Mouse (Mus musculus) hindbrain, embryonic 15.5 days (tissue): ENCODE measurements around the gene Ranbp1. TPM values are rescaled to one million over a fixed set of nuclear protein-coding genes. Genes with fewer than 3 reads are reported as not detected.

Source experiments
- ATAC-seq: fragments of 200-750 bp; cut with Nextera tagmentation; 2 replicates; pipeline ENCODE4 v1.8.0; 2017; ENCODE audit warnings: low read depth, moderate number of reproducible peaks, moderate TSS enrichment; ENCODE audit not compliant: low FRiP score
- H3K27ac ChIP-seq: fragments of 300-500 bp; sonication (generic); replicated peaks from 2 replicates; pipeline ENCODE4 v1.5.1; 2015; ENCODE audit warnings: mild to moderate bottlenecking, inconsistent platforms
- H3K27me3 ChIP-seq: fragments of 300-500 bp; sonication (generic); 2 replicates; pipeline ENCODE4 v1.6.1; 2015; ENCODE audit warnings: control low read depth, inconsistent platforms
- H3K36me3 ChIP-seq: fragments of 300-500 bp; sonication (generic); 2 replicates; pipeline ENCODE4 v1.6.1; 2015; ENCODE audit warnings: control low read depth, inconsistent platforms
- H3K4me1 ChIP-seq: fragments of 300-500 bp; sonication (generic); replicated peaks from 2 replicates; pipeline ENCODE4 v1.6.1; 2015; ENCODE audit warnings: control low read depth, inconsistent platforms
- H3K4me2 ChIP-seq: fragments of 300-500 bp; sonication (generic); 2 replicates; pipeline ENCODE4 v1.6.1; 2015; ENCODE audit warnings: moderate library complexity, mild to moderate bottlenecking, inconsistent platforms
- H3K4me3 ChIP-seq: fragments of 300-500 bp; sonication (generic); 2 replicates; pipeline ENCODE4 v1.5.1; 2015; ENCODE audit warnings: mild to moderate bottlenecking, inconsistent platforms
- H3K9ac ChIP-seq: fragments of 300-500 bp; sonication (generic); 2 replicates; pipeline ENCODE4 v1.6.1; 2015; ENCODE audit warnings: inconsistent platforms
- H3K9me3 ChIP-seq: fragments of 300-500 bp; sonication (generic); 2 replicates; pipeline ENCODE4 v1.6.1; 2016; ENCODE audit warnings: control low read depth, inconsistent platforms
- WGBS: fragments of 180-500 bp; shearing (Covaris S2); methylation state at CpG from one replicate; pipeline ENCODE4 v1.1.7; 2015; 5-methylcytosine and 5-hydroxymethylcytosine counted together
- polyA plus RNA-seq: library from polyadenylated mRNA; unstranded; fragments of >200 nt; fragmentation: Nextera tagmentation; extraction: Ambion mirVana; gene quantifications from 2 replicates; pipeline ENCODE4 v1.2.1, GENCODE M21; 2015

The Ranbp1 gene
- polyA plus RNA-seq, 1 experiment from 2014 or later: 373 TPM

GRCm38 (mm10) chr16:18250828-18251790, 2.6 kb upstream of the Ranbp1 start:
- H3K4me1 ChIP-seq: peaks cover 39% of the 10 kb centered on the region
- H3K9me3 ChIP-seq: no peaks in the 10 kb centered on the region
- no peaks in the 10 kb centered on the region for H3K27me3 ChIP-seq
- no peak overlapping the region for H3K27ac ChIP-seq
- peak overlapping the region; percentile 83 for H3K4me2 ChIP-seq
- 0 out of 2 replicates have a peak overlapping the region, but pooled peaks have one; percentile 6 for H3K9ac ChIP-seq
- peaks cover 51% of the 10 kb centered on the region for H3K36me3 ChIP-seq
- ATAC-seq: no peak
- 63% methylated on average over 10 of the region's 10 CpGs for WGBS
- H3K4me3 ChIP-seq: peak overlapping the region; percentile 87; the same call in 1 of the 2 replicates

GRCm38 (mm10) chr16:18250231-18250630, 1.7 kb upstream of the Ranbp1 start:
- peaks cover 54% of the 10 kb centered on the region for H3K36me3 ChIP-seq
- 52% methylated on average over 4 of the region's 4 CpGs for WGBS

DNA sequence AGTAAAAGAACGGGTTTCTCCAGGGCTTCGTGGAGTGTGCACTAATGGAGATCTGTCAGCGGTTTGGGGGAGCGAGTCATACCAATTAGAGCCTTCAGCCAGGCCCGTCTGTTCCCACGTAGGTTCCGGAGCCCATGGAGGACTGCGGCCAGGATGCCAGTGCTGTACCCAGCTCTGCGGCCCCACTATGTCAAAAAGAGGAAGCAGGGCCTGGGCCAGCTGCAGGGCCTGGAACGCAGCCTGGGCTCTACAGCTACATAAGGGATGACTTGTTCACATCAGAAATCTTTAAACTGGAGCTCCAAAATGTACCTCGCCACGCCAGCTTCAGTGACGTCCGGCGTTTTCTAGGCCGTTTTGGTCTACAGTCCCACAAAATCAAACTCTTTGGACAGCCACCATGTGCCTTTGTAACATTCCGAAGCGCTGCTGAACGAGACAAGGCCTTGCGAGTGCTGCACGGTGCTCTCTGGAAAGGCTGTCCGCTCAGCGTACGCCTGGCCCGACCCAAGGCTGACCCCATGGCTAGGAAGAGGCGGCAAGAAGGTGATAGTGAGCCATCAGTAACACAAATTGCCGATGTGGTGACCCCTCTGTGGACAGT, 934 bp upstream of the Ranbp1 start:
- H3K4me2 ChIP-seq: peak overlapping the region; percentile 83
- 7% methylated on average over 27 of the region's 27 CpGs for WGBS
- no peaks in the 10 kb centered on the region for H3K9me3 ChIP-seq
- H3K4me1 ChIP-seq: peaks cover 39% of the 10 kb centered on the region
- H3K27ac ChIP-seq: peak overlapping the region; percentile 89
- H3K36me3 ChIP-seq: peaks cover 54% of the 10 kb centered on the region
- no peaks in the 10 kb centered on the region for H3K27me3 ChIP-seq
- ATAC-seq: peak; percentile 12
- peak overlapping the region; percentile 87 for H3K4me3 ChIP-seq
- peak overlapping the region; percentile 69 for H3K9ac ChIP-seq

More at GRCm38 (mm10) chr16:18250231-18250630, 1.7 kb upstream of the Ranbp1 start:
- Histone ChIP-seq H3K4me1 (peaks cover 39% of the 10 kb centered on the region), H3K4me3 (peak overlapping the region; percentile 87), H3K9ac (peak overlapping the region; percentile 69; the same call in 1 of the 2 replicates), H3K4me2 (peak overlapping the region; percentile 83), H3K9me3 (no peaks in the 10 kb centered on the region), H3K27ac (no peak overlapping the region), H3K27me3 (no peaks in the 10 kb centered on the region)
- ATAC-seq: no peak

GRCm38 (mm10) chr16:18247521-18248399, 772 bp downstream of the Ranbp1 start:
- H3K9ac ChIP-seq: peak overlapping the region; percentile 82
- peaks cover 54% of the 10 kb centered on the region for H3K36me3 ChIP-seq
- H3K4me3 ChIP-seq: peak overlapping the region; percentile 87
- peak overlapping the region; percentile 89 for H3K27ac ChIP-seq
- no peak for ATAC-seq
- 1% methylated on average over 33 of the region's 33 CpGs for WGBS
- no peaks in the 10 kb centered on the region for H3K9me3 ChIP-seq
- peak overlapping the region; percentile 83 for H3K4me2 ChIP-seq
- no peaks in the 10 kb centered on the region for H3K27me3 ChIP-seq
- peaks cover 39% of the 10 kb centered on the region for H3K4me1 ChIP-seq

- no peak overlapping the region for H3K4me2 ChIP-seq
- H3K9me3 ChIP-seq: no peaks in the 10 kb centered on the region
- 94% methylated on average over 10 of the region's 10 CpGs for WGBS
- H3K4me1 ChIP-seq: peaks cover 4% of the 10 kb centered on the region
- H3K36me3 ChIP-seq: peaks cover 84% of the 10 kb centered on the region
- H3K27ac ChIP-seq: no peak overlapping the region
- H3K9ac ChIP-seq: no peak overlapping the region
- no peak for ATAC-seq
- no peaks in the 10 kb centered on the region for H3K27me3 ChIP-seq
- no peak overlapping the region for H3K4me3 ChIP-seq
Observed at GRCm38 (mm10) chr16:18241581-18241980, 7.0 kb downstream of the Ranbp1 start.

- peaks cover 26% of the 10 kb centered on the region for H3K4me1 ChIP-seq
- H3K36me3 ChIP-seq: peaks cover 38% of the 10 kb centered on the region
- peak overlapping the region; percentile 79; the same call in 1 of the 2 replicates for H3K4me2 ChIP-seq
- H3K27me3 ChIP-seq: no peaks in the 10 kb centered on the region
- H3K4me3 ChIP-seq: no peak overlapping the region
- ATAC-seq: no peak
- no peak overlapping the region for H3K9ac ChIP-seq
- H3K9me3 ChIP-seq: no peaks in the 10 kb centered on the region
- H3K27ac ChIP-seq: no peak overlapping the region
- 76% methylated on average over 7 of the region's 7 CpGs for WGBS
Observed at GRCm38 (mm10) chr16:18236676-18237501, 11.6 kb downstream of the Ranbp1 start.

GRCm38 (mm10) chr16:18235389-18236065, 13.0 kb downstream of the Ranbp1 start:
- Histone ChIP-seq H3K4me2 (peak overlapping the region; percentile 79), H3K4me3 (peak overlapping the region; percentile 94), H3K36me3 (peaks cover 24% of the 10 kb centered on the region), H3K27ac (peak overlapping the region; percentile 94), H3K27me3 (no peaks in the 10 kb centered on the region), H3K9me3 (no peaks in the 10 kb centered on the region), H3K9ac (peak overlapping the region; percentile 92), H3K4me1 (peaks cover 33% of the 10 kb centered on the region)
- WGBS: 4% methylated on average over 19 of the region's 19 CpGs
- ATAC-seq: peak; percentile 85

DNA sequence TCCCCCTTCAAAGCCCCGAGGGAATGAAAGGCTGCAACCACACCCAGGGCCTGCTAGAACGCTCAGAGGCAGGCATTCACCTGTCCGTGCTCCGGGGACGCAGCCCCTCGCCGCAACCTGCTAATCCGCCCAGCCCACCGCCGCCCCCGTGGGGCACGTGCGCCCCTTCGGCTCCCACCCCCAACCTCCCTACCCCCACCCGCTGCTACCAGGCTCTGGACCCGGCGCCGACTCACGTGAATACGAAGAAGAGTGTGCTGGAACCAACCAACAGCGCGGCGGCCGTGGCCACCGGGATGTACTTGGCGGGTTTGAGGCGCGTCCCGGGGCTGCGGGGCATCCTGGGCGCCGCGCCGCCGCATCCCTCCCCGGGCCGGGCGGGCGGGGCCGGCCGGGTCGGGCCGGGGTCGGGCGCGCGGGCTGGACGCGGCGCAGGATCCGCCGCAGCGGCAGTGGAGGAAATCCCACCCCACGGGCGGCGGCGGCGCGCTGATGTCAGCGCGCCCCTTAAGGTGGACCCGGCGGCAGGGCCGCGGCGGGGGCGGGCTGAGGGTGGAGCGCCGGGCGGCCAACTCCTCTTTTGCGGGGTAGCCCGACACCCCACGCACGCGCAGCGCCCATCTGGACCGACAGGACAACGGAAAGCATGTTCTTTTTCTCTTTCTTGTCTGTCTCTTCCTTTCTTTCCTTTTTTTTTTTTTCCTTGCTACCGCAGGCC, 13.7 kb downstream of the Ranbp1 start, which contains the start of gene Zdhhc8:
TSS of gene Zdhhc8 (minus strand) at position 466 of the 718 bp plus-strand sequence.
- H3K4me3 ChIP-seq: peak within 1 kb of the TSS; percentile 94
- H3K4me2 ChIP-seq: peak within 1 kb of the TSS; percentile 79
- H3K36me3 ChIP-seq: peaks cover 18% of the 10 kb centered on the region
- WGBS: under 1% methylated on average over 67 of the region's 79 CpGs
- peak within 1 kb of the TSS; percentile 92 for H3K9ac ChIP-seq
- H3K4me1 ChIP-seq: peaks cover 40% of the 10 kb centered on the region
- ATAC-seq: peak; percentile 85
- no peaks in the 10 kb centered on the region for H3K9me3 ChIP-seq
- H3K27ac ChIP-seq: peak within 1 kb of the TSS; percentile 94
- no peaks in the 10 kb centered on the region for H3K27me3 ChIP-seq

DNA sequence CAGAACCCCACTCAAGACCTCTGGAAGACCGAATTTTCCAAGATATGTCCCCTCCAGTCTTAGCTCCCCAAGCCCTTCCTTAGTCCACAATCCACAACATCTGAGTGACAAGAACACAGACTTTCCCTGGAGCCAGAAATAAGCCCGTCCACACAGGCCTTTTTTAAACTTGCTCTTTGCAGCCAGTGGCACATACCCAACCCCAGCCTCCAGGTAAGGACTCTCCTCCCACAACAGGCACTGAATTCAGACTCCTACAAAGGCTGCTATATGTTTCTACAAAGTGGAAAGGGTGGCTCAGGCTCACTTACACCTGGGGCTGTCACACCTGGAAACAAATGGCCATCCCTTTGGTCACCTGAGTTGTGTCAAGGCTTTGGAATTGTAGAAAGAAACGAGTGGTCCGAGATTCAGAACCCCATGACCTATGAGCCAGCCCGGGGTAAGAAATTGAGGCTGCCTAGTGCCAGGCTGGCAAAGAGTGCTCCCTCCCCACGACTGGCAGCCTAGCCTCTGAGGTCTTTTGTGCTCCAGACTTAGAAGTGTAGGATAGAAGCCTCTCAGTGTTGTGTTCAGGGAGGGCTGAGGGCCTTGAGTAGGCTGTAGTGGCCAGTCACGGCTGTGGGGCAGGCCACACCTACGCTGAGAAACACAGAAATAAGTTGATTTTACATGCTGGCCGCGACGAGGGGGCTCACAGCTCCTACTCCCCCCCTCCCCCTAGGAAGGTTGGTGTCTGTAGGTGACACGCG, 14.4 kb downstream of the Ranbp1 start:
- H3K4me3 ChIP-seq: peak overlapping the region; percentile 94
- peaks cover 48% of the 10 kb centered on the region for H3K4me1 ChIP-seq
- no peaks in the 10 kb centered on the region for H3K27me3 ChIP-seq
- 0 out of 2 replicates have a peak, but pooled peaks have one; percentile 4 for ATAC-seq
- H3K9me3 ChIP-seq: no peaks in the 10 kb centered on the region
- H3K4me2 ChIP-seq: peak overlapping the region; percentile 79
- peaks cover 13% of the 10 kb centered on the region for H3K36me3 ChIP-seq
- peak overlapping the region; percentile 94 for H3K27ac ChIP-seq
- WGBS: 22% methylated on average over 13 of the region's 13 CpGs
- peak overlapping the region; percentile 92 for H3K9ac ChIP-seq
